Mouse (Mus musculus): Measurements from ENCODE around the gene Fam84b. TPM values are rescaled to one million over a fixed set of nuclear protein-coding genes. Genes with fewer than 3 reads are reported as not detected.
"Not testable (repeated sequence)": the region's sequence is repeated elsewhere in the genome, so short reads cannot be mapped to it uniquely, and the experiment has no call there.

Gene Fam84b
- total RNA-seq (2021), result 10 to 100 TPM; 12.3 to 16.1 TPM

DNA sequence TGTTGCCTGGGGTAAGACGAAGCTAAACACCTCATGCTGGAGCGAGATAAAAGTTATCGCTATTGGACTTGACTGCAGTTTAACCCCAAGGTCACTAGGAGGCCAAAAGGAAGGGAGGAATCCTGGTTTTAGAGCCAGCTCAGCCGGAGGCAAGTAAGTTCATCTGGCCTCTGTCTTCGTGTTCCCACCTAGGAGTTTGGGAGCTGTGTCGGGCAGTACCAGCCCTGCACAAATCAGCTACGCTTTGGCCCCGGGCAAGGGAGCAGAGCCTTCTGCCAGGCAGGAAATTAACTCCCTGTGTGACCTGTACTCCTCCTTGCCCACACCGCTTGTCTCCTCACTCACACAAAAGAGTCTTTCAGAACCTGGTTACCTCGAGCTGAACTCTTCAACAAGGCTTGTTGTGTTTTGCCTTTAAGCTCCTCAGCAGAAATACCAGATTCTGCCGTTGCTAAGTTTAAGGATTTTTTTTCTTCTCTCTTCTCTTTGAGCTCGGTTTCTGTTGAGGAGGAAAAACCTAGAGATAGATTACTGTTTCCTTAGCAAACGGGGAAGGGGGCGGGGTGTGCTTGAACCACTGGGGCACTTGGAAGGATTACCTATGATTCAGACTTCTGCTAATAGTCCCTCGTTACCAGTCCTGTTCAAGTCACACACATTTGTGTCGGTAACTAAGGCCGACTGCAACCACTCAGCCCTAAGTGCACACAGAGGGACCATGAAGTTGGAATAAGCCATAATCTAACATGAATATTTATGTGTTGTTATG is at the start of gene Fam84b:
TSS of gene Fam84b (minus strand) at position 548 of the 769 bp plus-strand sequence.
- intact Hi-C loops (cut with DNase I), result no loop called here
- no peak for DNase-seq (ENCODE audit: extremely low spot score in 1 of 2, low spot score in 2 of 2)

GRCm38 (mm10) chr15:60898187-60898965 is 44.8 kb upstream of the Fam84b start:
- intact Hi-C loops (cut with DNase I), result no loop called here
- DNase-seq (ENCODE audit: extremely low spot score in 1 of 2, low spot score in 2 of 2), result no peak

GRCm38 (mm10) chr15:60896040-60896439 is 42.5 kb upstream of the Fam84b start:
- intact Hi-C loops (cut with DNase I), result no loop called here
- no peak for DNase-seq (ENCODE audit: extremely low spot score in 1 of 2, low spot score in 2 of 2)

GRCm38 (mm10) chr15:60892976-60893463 is 39.4 kb upstream of the Fam84b start:
- intact Hi-C loops (cut with DNase I), result no loop called here
- DNase-seq (ENCODE audit: extremely low spot score in 1 of 2, low spot score in 2 of 2), result no peak

- intact Hi-C loops (cut with DNase I), result no loop called here
- DNase-seq (ENCODE audit: extremely low spot score in 1 of 2, low spot score in 2 of 2), result no peak
Observed at GRCm38 (mm10) chr15:60888724-60889123, 35.1 kb upstream of the Fam84b start.

- DNase-seq (ENCODE audit: extremely low spot score in 1 of 2, low spot score in 2 of 2), result no peak
- intact Hi-C loops (cut with DNase I), result no loop called here
Observed at GRCm38 (mm10) chr15:60875721-60876120, 22.1 kb upstream of the Fam84b start.

- intact Hi-C loops (cut with DNase I), result no loop called here
- DNase-seq (ENCODE audit: extremely low spot score in 1 of 2, low spot score in 2 of 2), result no peak
Observed at GRCm38 (mm10) chr15:60862417-60862816, 8.8 kb upstream of the Fam84b start.

- intact Hi-C loops (cut with DNase I), result no loop called here
- no peak for DNase-seq (ENCODE audit: extremely low spot score in 1 of 2, low spot score in 2 of 2)
Observed at GRCm38 (mm10) chr15:60855112-60855511, 1.5 kb upstream of the Fam84b start.

DNA sequence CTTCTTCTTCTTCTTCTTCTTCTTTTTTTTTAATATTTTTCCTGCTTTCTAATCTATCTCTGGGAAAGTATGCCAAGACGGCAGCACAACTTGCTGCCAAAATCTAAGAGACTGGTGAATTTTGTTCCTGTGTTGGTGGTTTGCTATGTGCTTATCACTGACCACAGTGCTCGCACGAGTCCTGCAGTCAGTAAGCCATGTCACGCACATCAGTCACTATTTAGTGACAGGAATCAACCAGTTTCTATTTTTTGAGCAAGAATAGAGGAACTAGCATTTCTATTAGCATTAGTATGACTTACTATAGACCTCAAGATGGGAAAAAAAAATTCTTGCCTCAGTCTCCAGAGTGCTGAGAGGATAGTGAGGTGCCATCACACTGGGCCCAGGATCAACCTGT is 573 bp upstream of the Fam84b start:
- intact Hi-C loops (cut with DNase I), result no loop called here
- DNase-seq (ENCODE audit: extremely low spot score in 1 of 2, low spot score in 2 of 2), result no peak

DNA sequence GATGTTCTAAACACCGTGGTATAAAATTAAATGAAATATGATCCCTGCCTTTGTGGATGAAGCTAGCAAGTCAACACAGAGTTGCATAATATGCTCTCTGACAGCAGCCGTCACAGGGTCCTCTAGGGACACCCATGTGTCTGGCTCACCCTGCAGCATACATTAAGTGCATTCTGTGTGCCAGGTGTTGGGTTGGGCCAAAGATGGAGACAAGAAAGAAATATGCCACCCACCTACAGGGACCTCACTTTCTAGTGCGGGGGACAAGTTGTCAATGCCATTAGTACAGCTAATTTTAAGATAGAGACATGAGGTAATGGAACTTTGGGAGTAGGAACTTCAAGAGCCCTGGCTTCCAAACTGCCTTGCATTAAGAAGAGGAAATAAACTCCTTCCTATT is 4.9 kb downstream of the Fam84b start:
- intact Hi-C loops (cut with DNase I), result no loop called here
- DNase-seq (ENCODE audit: extremely low spot score in 1 of 2, low spot score in 2 of 2), result no peak

DNA sequence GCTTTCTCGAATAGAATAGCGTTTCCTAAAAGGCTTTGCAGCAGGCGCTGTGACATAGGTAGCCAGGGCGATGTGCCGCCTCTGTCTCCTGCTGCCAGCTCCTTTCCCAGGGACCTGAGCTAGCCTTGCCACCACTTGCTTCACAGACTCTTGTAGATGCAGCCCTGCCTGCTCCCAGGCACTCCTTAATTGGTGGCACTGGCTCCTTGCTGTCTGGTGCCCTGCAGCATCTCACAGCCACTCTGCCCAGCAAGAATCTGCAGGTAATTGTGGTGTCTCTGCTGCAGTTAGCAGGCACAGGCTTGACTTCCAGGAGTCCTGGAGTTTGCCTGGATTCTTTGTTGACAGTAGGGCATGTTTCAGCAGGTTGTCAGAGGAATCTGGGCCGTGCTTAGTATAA is 7.3 kb downstream of the Fam84b start:
- no peak for DNase-seq (ENCODE audit: extremely low spot score in 1 of 2, low spot score in 2 of 2)
- intact Hi-C loops (cut with DNase I), result no loop called here

- no peak for DNase-seq (ENCODE audit: extremely low spot score in 1 of 2, low spot score in 2 of 2)
- intact Hi-C loops (cut with DNase I), result no loop called here
Observed at GRCm38 (mm10) chr15:60845886-60846285, 7.7 kb downstream of the Fam84b start.

GRCm38 (mm10) chr15:60841785-60842184 is 11.8 kb downstream of the Fam84b start:
- no peak for DNase-seq (ENCODE audit: extremely low spot score in 1 of 2, low spot score in 2 of 2)
- intact Hi-C loops (cut with DNase I), result no loop called here

DNA sequence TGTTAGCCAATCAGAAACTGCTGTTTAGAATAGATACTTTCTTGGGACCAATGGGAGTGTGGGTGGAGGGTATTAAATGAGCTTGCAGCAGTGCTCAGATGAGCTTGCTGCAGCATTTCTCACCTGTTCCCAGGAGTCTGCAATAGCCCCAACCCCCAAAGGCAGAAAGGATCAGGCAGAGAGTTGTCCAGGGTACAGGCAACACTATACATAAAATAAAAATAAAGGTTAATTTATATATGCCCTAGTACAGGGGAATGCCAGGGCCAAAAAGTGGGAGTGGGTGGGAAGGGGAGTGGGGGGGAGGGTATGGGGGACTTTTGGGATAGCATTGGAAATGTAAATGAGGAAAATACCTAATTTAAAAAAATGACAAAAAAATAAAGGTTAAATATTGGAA is 12.3 kb downstream of the Fam84b start:
- DNase-seq (ENCODE audit: extremely low spot score in 1 of 2, low spot score in 2 of 2), result not testable (repeated sequence)

GRCm38 (mm10) chr15:60840296-60840670 is 13.3 kb downstream of the Fam84b start:
- no peak for DNase-seq (ENCODE audit: extremely low spot score in 1 of 2, low spot score in 2 of 2)
- intact Hi-C loops (cut with DNase I), result no loop called here

More for the DNA sequence above, 12.3 kb downstream of the Fam84b start:
- intact Hi-C loops (cut with DNase I), result not testable (repeated sequence)

DNA sequence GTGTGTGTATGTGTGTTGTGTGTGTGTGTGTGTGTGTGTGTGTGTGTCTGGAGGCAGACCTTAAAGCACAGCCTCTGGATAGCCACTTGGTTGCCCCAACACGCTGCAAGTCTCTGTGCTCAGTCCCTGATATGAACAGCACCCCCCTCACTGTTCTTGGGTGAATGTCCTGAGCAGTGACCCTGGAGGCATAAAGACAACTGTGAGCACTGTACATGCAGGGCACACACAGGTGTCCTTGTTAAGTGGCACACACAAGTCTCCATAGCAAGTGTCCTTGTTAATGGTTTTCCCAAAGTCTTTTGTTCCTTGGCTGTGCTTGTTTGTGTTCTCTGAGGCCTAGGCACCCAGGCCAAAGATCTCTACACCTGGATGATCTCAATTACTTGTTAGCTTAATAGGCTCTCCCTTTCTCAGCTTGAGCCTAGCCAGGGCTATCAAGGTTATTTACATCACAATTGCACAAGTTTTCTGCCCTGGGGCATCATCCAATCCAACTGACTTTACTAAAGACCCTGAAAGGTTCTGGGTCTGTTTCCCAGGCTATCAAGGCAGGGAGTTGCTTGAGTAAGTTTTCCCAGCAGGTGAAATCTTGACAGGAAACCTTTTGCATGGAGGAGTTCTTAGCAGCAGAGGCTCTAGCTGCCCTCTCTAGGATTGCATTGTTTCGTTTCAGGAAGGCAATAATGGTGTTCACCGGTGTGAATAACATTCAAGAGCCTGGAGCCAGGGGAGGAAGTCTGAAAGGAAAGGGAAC is 13.9 kb downstream of the Fam84b start:
- intact Hi-C loops (cut with DNase I), result no loop called here
- DNase-seq (ENCODE audit: extremely low spot score in 1 of 2, low spot score in 2 of 2), result no peak

DNA sequence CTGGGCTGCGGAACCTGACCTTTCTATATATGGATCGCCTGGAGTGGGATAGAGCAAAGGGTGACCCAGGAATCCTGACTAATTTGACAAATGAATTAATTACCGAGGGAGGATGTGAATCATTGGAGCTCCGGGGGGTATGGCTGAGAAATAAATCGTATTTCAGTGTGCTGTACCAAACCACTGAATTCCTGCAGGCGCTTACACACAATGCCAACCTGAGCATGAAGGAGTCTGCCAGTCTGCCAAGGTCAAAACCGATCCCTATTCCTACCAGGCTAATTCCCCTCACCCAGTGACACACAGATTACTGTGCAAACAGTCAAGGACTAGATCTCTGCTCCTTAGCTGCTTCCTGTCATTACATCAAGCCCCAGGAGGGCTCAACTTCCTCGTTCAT is 15.4 kb downstream of the Fam84b start:
- DNase-seq (ENCODE audit: extremely low spot score in 1 of 2, low spot score in 2 of 2), result no peak
- intact Hi-C loops (cut with DNase I), result no loop called here

DNA sequence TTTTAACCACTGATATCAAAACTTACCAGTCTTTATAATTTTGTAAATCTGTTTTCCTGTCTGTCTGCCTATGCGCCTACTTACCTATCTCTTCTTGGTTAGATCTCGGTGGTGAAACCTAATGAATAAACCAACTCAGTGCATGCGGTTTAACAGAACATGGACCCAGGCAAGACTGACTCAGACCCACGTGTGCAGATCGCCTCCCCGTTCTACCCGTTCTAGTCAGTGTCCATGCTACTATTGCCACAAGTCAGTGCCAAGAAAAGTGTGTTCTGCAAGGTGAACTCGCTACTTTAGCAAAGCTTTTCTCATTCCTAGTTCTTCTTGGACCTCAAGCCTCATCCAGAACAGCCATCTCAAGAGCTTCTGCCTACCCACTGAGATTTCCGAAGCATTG is 15.9 kb downstream of the Fam84b start:
- intact Hi-C loops (cut with DNase I), result no loop called here
- no peak for DNase-seq (ENCODE audit: extremely low spot score in 1 of 2, low spot score in 2 of 2)

GRCm38 (mm10) chr15:60836321-60836720 is 17.3 kb downstream of the Fam84b start:
- no peak for DNase-seq (ENCODE audit: extremely low spot score in 1 of 2, low spot score in 2 of 2)
- intact Hi-C loops (cut with DNase I), result no loop called here
